Mouse (Mus musculus): ENCODE results near the gene Opn4.
A peak's percentile ranks its signal among the peaks of the same experiment; 100 is the strongest.

The Opn4 gene

GRCm38 (mm10) chr14:34590743-34591675, 8.9 kb downstream of the Opn4 start:
- no peak for DNase-seq (ENCODE audit: low spot score)

GRCm38 (mm10) chr14:34590017-34590570, 9.8 kb downstream of the Opn4 start:
- DNase-seq (ENCODE audit: low spot score) = no peak

GRCm38 (mm10) chr14:34589185-34589713, 10.7 kb downstream of the Opn4 start:
- no peak for DNase-seq (ENCODE audit: low spot score)

- no peak for DNase-seq (ENCODE audit: low spot score)
These were observed 11.4 kb downstream of the Opn4 start, which contains the start of gene Ldb3 for GRCm38 (mm10) chr14:34588498-34588897. Ldb3 (minus strand) TSS chr14:34588682.

DNA sequence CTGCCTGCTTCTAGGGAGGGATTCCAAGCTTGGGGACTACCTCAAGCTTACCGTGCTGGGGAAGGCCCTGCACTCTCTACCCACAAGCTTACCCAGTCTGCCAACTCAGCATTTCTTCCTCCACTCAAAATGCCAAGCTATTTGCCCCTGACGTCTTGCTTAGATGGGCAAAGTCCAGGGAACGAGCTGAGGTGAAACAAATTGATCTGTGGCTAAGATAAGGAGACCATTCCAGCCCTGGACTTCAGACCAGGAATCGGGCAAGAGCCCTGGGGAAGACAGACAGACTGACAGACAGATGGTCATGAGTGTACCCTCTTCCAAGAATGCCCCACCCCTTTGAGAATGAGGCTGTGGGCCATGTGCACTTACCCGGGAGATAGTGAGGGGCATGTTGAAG, 11.9 kb downstream of the Opn4 start:
- no peak for DNase-seq (ENCODE audit: low spot score)

GRCm38 (mm10) chr14:34586871-34587270, 13.1 kb downstream of the Opn4 start:
- DNase-seq (ENCODE audit: low spot score) = no peak

DNA sequence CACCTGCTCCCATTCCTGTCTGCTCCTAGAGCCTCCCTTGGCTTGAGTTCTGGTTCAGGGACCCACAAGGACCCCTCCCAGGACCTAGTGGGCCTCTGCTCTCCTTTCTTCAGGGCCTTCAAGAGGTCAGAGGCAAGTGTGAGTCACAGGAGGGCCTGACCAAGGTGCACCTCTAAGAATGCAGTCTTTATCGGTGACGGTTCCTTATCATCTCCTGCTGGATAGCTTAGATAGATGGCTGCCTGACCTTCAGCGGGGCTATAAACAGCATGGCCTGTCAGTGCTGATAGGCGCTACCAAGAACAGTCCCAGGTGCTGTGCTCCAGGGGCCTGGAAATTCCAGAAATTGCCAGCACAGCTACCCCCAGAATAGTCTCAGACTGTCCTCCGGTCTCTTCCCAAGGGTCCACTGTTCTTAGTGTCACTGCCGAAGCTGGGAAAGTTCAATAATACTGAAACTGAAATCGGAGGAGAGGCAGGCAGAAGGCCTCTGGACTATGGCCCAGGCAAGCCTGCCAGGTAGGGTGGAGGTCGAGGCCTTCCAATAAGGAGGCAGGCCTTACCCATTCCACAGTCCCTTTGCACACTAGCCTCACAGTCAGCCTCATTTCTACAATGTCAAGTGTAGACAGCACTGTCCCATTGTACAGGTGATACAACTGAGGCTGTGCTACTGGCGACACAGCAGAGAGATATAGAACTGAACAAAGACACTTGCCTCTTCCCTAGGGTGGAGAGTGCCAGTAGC, 14.4 kb downstream of the Opn4 start:
- DNase-seq (ENCODE audit: low spot score) = no peak

GRCm38 (mm10) chr14:34582740-34583427, 17.1 kb downstream of the Opn4 start:
- DNase-seq (ENCODE audit: low spot score) = no peak

GRCm38 (mm10) chr14:34576858-34577257, 23.1 kb downstream of the Opn4 start:
- no peak for DNase-seq (ENCODE audit: low spot score)

DNA sequence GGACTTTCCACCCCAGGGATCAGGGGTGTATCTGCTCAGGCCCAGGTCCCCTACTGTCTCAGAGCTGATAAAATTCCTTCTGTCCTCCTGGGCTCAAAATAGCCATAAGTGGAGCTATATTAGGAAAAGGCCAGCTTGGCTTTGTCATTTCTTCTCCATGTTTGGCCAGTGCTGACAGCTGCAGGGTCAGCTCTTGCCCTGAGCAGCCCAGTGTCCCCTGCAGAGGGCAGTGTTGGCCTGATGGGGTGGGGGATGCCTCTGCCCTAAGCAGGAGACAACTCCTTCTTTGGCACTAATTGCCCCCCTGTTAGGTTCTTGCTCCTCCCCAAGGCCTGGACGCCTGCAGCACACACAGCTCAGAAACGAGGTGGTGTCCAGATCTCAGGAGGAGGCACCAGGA, 25.9 kb downstream of the Opn4 start:
- DNase-seq (ENCODE audit: low spot score) = no peak

GRCm38 (mm10) chr14:34573348-34573913, 26.5 kb downstream of the Opn4 start:
- no peak for DNase-seq (ENCODE audit: low spot score)

DNA sequence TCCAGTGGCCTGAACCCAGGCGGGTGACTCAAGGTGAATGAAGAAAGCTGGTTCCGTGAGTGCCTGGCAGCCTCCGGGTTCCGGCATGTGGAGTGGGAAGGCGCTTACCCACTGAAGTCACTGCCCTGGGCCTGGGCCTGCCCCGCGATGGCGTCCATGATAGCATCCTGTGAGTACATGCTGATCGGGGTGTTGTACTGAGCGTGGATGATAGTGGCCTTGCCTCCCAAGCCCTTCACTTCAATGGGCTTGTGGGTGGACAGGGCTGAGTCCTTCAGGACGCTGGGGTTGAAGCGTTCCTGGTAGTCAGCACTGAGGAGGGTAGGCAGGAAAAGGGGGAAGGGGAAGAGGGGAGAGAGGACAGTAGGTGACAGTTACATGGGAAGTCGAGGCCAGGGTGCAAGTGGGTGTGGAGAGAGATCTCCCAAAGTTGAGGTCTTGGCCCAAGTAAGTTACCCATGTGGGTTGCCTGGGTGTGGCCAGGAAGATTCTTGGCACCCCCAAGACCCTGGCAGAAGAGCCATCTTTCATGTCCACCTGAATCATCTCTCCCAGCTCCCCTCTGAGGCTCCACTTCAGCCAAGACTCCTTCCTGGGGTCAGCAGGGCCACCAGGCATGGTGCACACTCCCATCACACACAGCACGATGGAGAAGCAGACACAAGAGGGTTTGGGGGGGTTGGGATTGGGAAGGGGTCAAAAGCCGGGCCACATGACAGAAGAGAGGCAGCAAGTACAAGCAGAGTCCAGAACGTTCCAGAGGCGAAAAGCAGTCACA, 28.1 kb downstream of the Opn4 start:
- DNase-seq (ENCODE audit: low spot score) = no peak

GRCm38 (mm10) chr14:34570903-34571302, 29.0 kb downstream of the Opn4 start:
- no peak for DNase-seq (ENCODE audit: low spot score)

- peak; percentile 37 for DNase-seq (ENCODE audit: low spot score)
These were observed 29.6 kb downstream of the Opn4 start for GRCm38 (mm10) chr14:34570294-34570693.

GRCm38 (mm10) chr14:34569534-34570194, 30.3 kb downstream of the Opn4 start:
- DNase-seq (ENCODE audit: low spot score) = no peak

DNA sequence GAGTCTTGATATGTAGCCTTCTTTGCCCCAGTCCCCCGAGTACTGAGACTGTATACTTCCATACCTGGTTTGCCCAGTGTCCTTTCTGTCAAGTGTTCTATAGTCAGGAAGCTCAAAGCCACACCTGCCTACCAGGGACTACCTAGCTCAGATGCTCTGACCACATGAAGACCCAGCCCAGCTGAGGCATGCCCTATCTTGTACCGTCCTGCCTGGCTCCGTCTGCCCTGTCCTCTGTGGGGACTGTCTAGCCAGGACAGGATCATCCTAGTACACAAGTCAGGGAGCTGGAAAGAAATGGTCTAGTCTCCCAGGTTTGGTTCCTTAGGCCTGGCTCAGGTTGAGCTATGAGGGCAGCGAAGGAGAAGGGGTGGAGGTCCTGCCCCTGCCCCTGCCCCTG, 31.3 kb downstream of the Opn4 start:
- no peak for DNase-seq (ENCODE audit: low spot score)

- no peak for DNase-seq (ENCODE audit: low spot score)
These were observed 32.2 kb downstream of the Opn4 start for GRCm38 (mm10) chr14:34567697-34568096.

GRCm38 (mm10) chr14:34566530-34566929, 33.4 kb downstream of the Opn4 start:
- no peak for DNase-seq (ENCODE audit: low spot score)

DNA sequence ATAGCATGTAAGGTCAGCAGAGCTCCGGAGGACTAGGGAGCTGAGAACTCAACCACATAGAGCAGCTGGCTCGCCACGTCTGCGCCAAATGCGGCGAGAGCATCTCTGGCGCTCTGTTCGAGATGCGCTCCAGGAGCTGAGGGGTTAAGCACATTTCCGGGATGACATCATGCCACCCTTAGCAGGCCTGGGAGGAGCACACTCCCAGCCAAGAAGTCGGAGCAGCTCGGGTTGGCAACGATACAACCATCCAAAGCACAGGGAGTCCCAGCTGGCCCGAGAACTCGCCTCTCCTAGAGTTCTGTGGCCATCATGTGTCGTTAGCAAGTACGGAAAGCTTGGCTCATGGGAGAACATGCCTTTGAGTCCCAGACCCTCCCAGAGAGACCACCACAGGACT, 34.2 kb downstream of the Opn4 start:
- no peak for DNase-seq (ENCODE audit: low spot score)

GRCm38 (mm10) chr14:34564646-34565045, 35.3 kb downstream of the Opn4 start:
- DNase-seq (ENCODE audit: low spot score) = no peak
